Mouse (Mus musculus) liver, adult 2 months (tissue): ENCODE results near the gene Nelfa.

Experiments
- CTCF ChIP-seq: fragments of 200-500 bp; IDR thresholded peaks from 2 replicates; pipeline ENCODE4 v1.5.1; 2011; ENCODE audit warnings: low read depth, low read length, control low read depth
- POLR2A ChIP-seq: fragments of 200-500 bp; IDR thresholded peaks from 2 replicates; pipeline ENCODE4 v1.6.1; 2011; ENCODE audit warnings: low read length, control low read depth; ENCODE audit not compliant: insufficient read depth; ENCODE audit errors: extremely low read depth

DNA sequence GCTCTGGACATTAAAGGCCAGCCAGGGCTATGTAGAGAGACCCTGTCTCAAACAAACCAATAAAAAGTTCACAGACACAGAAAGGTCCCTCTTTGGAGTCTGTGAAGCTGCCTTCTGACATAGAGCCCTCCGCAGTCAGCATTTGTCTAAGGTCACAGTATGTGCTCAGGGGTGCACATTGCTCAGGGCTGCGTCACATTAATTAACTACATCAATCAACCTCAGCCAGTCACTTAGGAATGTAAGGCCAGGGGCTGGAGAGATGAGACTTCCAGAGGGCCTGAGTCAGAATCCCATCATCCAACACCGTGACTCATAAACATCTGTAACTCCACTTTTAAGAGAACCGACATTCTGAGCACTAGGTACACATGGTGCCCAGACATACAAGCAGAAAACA, 19.7 kb upstream of the Nelfa start:
- TF ChIP-seq CTCF (no peak), POLR2A (no peak)
